Mouse (Mus musculus) forebrain, embryonic 12.5 days (tissue): ENCODE data around the gene Syne2. TPM values are rescaled to one million over a fixed set of nuclear protein-coding genes. Genes with fewer than 3 reads are reported as not detected.

Source experiments
- microRNA-seq: library from miRNA; unstranded; fragments of <30 nt; microRNA quantifications from one replicate; pipeline ENCODE4, GENCODE M21; 2017
- polyA plus RNA-seq: library from polyadenylated mRNA; unstranded; fragments of >200 nt; fragmentation: Nextera tagmentation; extraction: Ambion mirVana; gene quantifications from 2 replicates; pipeline ENCODE4 v1.2.1, GENCODE M21; 2016

Syne2 gene
- polyA plus RNA-seq, 1 experiment from 2014 or later = 141 TPM

Small RNA genes lying within 50 kb of the gene (microRNA-seq; reads per million reads assigned to microRNA genes)
- gene Mir5101 = 9.0 reads per million, percentile 25 among the genes with 10 or more reads in this experiment

Other genes starting within 250 kb of the Syne2 start
- gene Ppp2r5e, start 221.9 kb upstream of the Syne2 start, polyA plus RNA-seq = 27.4 and 28.3 TPM in 2 replicates
- 9.0 and 9.7 TPM in 2 replicates for gene Wdr89, start 148.6 kb upstream of the Syne2 start, polyA plus RNA-seq
- gene Sgpp1, start 82.4 kb upstream of the Syne2 start, polyA plus RNA-seq = 11.6 and 12.6 TPM in 2 replicates